Mouse (Mus musculus) E14TG2a.4 (cell line): Measurements from ENCODE around the gene Nf1.

Experiments
- CTCF ChIP-seq: conservative IDR thresholded peaks from 2 replicates; pipeline ENCODE4 v1.5.1; 2014; ENCODE audit warnings: low read length
- POU5F1 ChIP-seq: IDR thresholded peaks from 2 replicates; pipeline ENCODE4 v1.6.1; 2014; ENCODE audit warnings: low read length, borderline replicate concordance

- TF ChIP-seq CTCF = no peak
- no peak for TF ChIP-seq POU5F1
Observed at GRCm38 (mm10) chr11:79515798-79516197, 176.3 kb downstream of the Nf1 start.
